10 mouse cellular contexts compared by ENCODE assay signal in the genomic region with DNA sequence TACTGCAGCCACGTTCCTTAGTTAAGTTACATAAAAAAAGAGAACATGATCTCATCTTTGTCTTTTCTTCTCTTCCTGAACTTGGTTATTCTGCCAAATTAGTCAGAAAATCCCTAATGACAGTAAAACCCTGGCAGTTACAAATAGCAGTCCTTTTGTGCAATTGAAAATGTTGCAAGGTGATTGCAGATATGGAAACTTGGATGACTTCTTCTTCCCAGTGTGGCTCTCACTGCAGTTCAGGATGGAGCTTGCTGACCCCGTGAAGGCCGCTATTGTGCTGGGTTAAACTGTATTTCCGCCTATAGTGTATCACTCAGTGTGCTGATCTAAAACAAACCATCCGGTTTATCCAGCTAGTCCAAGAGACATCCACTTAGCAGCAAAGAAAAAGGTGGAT. TPM values are rescaled to one million over a fixed set of nuclear protein-coding genes. Genes with fewer than 3 reads are reported as not detected.
A peak's percentile ranks its signal among the peaks of the same experiment; 100 is the strongest.
DNase-seq lines count a peak whose midpoint lies in the region; ATAC-seq and TF ChIP-seq lines count a peak whose summit lies in the region.
"Had no signal": no experiment of that assay in that cellular context is flagged by ENCODE, and none has a peak within 500 bp of the region (broad histone marks: within the 10 kb centered on the region; RNA-seq: fewer than 3 reads in every experiment).

No protein-coding gene starts in this region.

- 53% methylated on average over 5 of the region's 5 CpGs for WGBS in heart, embryonic 16.5 days
- WGBS in hindbrain, embryonic 12.5 days = 70% methylated on average over 5 of the region's 5 CpGs
- 85% methylated on average over 5 of the region's 5 CpGs for WGBS in hindbrain, embryonic 16.5 days

- ATAC-seq in heart, embryonic 16.5 days (replicated peaks; ENCODE audit: extremely low read depth, insufficient read depth, low FRiP score) = peak; percentile 78
- ATAC-seq in hindbrain, embryonic 12.5 days (ENCODE audit: low FRiP score) = no peak
- no peak for ATAC-seq in hindbrain, embryonic 16.5 days

- no peak for DNase-seq in gastrocnemius, adult 2 months
- no peak for DNase-seq in gastrocnemius, postnatal 25 days
- peak; percentile 16 for DNase-seq in MN1 (ENCODE audit: low spot score)
- DNase-seq in lung, postnatal 25 days (ENCODE audit: low spot score) = peak; percentile 61
- DNase-seq in cerebellum, adult 9-11 months = no peak
- DNase-seq: liver, embryonic 13.5 days; retina, postnatal 1 day had no signal

- H3K4me2 ChIP-seq in heart, embryonic 16.5 days (ENCODE audit: low read depth, low read length) = no peak overlapping the region
- no peak overlapping the region for H3K4me2 ChIP-seq in hindbrain, embryonic 12.5 days (replicated peaks)
- no peak overlapping the region for H3K4me2 ChIP-seq in hindbrain, embryonic 16.5 days (ENCODE audit: low read length)
- H3K4me2 ChIP-seq: liver, embryonic 13.5 days had no signal

- H3K9me3 ChIP-seq in heart, embryonic 16.5 days (replicated peaks; ENCODE audit: control insufficient read depth, low read length) = no peaks in the 10 kb centered on the region
- no peaks in the 10 kb centered on the region for H3K9me3 ChIP-seq in hindbrain, embryonic 12.5 days (replicated peaks)
- no peaks in the 10 kb centered on the region for H3K9me3 ChIP-seq in hindbrain, embryonic 16.5 days (ENCODE audit: control insufficient read depth, low read length)
- H3K9me3 ChIP-seq: liver, embryonic 13.5 days had no signal

- H3K4me3 ChIP-seq in gastrocnemius, adult 2 months = 0 out of 2 replicates have a peak overlapping the region, but pooled peaks have one; percentile 2
- H3K4me3 ChIP-seq in heart, embryonic 16.5 days (ENCODE audit: low read length) = no peak overlapping the region
- no peak overlapping the region for H3K4me3 ChIP-seq in hindbrain, embryonic 12.5 days
- no peak overlapping the region for H3K4me3 ChIP-seq in hindbrain, embryonic 16.5 days (ENCODE audit: low read length)
- H3K4me3 ChIP-seq: liver, embryonic 13.5 days had no signal

- intact Hi-C loops in gastrocnemius, adult 2 months (cut with DNase I) = no loop called here

- peak overlapping the region; percentile 76 for H3K27ac ChIP-seq in gastrocnemius, adult 2 months
- H3K27ac ChIP-seq in heart, embryonic 16.5 days (ENCODE audit: low read length) = peak overlapping the region; percentile 14; the same call in 1 of the 2 replicates
- no peak overlapping the region for H3K27ac ChIP-seq in hindbrain, embryonic 12.5 days
- no peak overlapping the region for H3K27ac ChIP-seq in hindbrain, embryonic 16.5 days (ENCODE audit: low read depth, low read length)
- H3K27ac ChIP-seq: liver, embryonic 13.5 days had no signal

- TF ChIP-seq CTCF in gastrocnemius, adult 2 months (IDR thresholded peaks at IDR 0.05) = no peak

- no peak overlapping the region for H3K9ac ChIP-seq in heart, embryonic 16.5 days (ENCODE audit: low read length)
- H3K9ac ChIP-seq in hindbrain, embryonic 12.5 days = no peak overlapping the region
- H3K9ac ChIP-seq in hindbrain, embryonic 16.5 days (ENCODE audit: low read depth, low read length) = no peak overlapping the region
- H3K9ac ChIP-seq: liver, embryonic 13.5 days had no signal

- peaks cover 6% of the 10 kb centered on the region for H3K4me1 ChIP-seq in heart, embryonic 16.5 days (ENCODE audit: control insufficient read depth, insufficient read depth, low read length)
- H3K4me1 ChIP-seq in hindbrain, embryonic 12.5 days = no peaks in the 10 kb centered on the region
- H3K4me1 ChIP-seq in hindbrain, embryonic 16.5 days (ENCODE audit: control insufficient read depth, insufficient read depth, low read depth, low read length) = no peaks in the 10 kb centered on the region
- H3K4me1 ChIP-seq: liver, embryonic 13.5 days had no signal

- H3K27me3 ChIP-seq in heart, embryonic 16.5 days (ENCODE audit: control insufficient read depth, insufficient read depth, low read length) = no peaks in the 10 kb centered on the region
- no peaks in the 10 kb centered on the region for H3K27me3 ChIP-seq in hindbrain, embryonic 12.5 days
- H3K27me3 ChIP-seq in hindbrain, embryonic 16.5 days (replicated peaks; ENCODE audit: control insufficient read depth, insufficient read depth, low read length) = no peaks in the 10 kb centered on the region
- H3K27me3 ChIP-seq: liver, embryonic 13.5 days had no signal

- no peaks in the 10 kb centered on the region for H3K36me3 ChIP-seq in heart, embryonic 16.5 days (ENCODE audit: control insufficient read depth, insufficient read depth)
- no peaks in the 10 kb centered on the region for H3K36me3 ChIP-seq in hindbrain, embryonic 12.5 days
- H3K36me3 ChIP-seq in hindbrain, embryonic 16.5 days (ENCODE audit: control insufficient read depth, insufficient read depth, low read length) = no peaks in the 10 kb centered on the region
- H3K36me3 ChIP-seq: liver, embryonic 13.5 days had no signal

RNA-seq across cellular contexts. Expression of a gene that starts 36.4 kb away (rescaled TPM):
- 1 to 10 TPM; 3.5 to 5.1 TPM for total RNA-seq in gastrocnemius, adult 2 months (2021)
- 1 to 10 TPM; 6.1 to 6.9 TPM for total RNA-seq in gastrocnemius, postnatal 25 days (2021)
- polyA plus RNA-seq in heart, embryonic 16.5 days (2015; fragmentation: Nextera tagmentation; extraction: Ambion mirVana) = 11.7 and 12.4 TPM in 2 replicates
- 11.5 and 11.9 TPM in 2 replicates for polyA plus RNA-seq in hindbrain, embryonic 12.5 days (2016; fragmentation: Nextera tagmentation; extraction: Ambion mirVana)
- 4.7 and 4.9 TPM in 2 replicates for polyA plus RNA-seq in hindbrain, embryonic 16.5 days (2015; fragmentation: Nextera tagmentation; extraction: Ambion mirVana)

RNA-seq across cellular contexts. Expression of a gene that starts 59.1 kb away (rescaled TPM):
- 10 to 100 TPM; 65.2 to 67.8 TPM for total RNA-seq in gastrocnemius, adult 2 months (2021)
- 10 to 100 TPM; 53.1 to 56.2 TPM for total RNA-seq in gastrocnemius, postnatal 25 days (2021)
- 57.2 and 57.8 TPM in 2 replicates for polyA plus RNA-seq in heart, embryonic 16.5 days (2015; fragmentation: Nextera tagmentation; extraction: Ambion mirVana)
- polyA plus RNA-seq in hindbrain, embryonic 12.5 days (2016; fragmentation: Nextera tagmentation; extraction: Ambion mirVana) = 103 and 107 TPM in 2 replicates
- 159 and 165 TPM in 2 replicates for polyA plus RNA-seq in hindbrain, embryonic 16.5 days (2015; fragmentation: Nextera tagmentation; extraction: Ambion mirVana)

Comparison
In these comparisons a context has a peak if more than half of its experiments do, and no peak if none do; other contexts are left out.
1. DNase-seq: peak in MN1 (single experiment) and lung, postnatal 25 days (single experiment); none in gastrocnemius, adult 2 months (single experiment), gastrocnemius, postnatal 25 days (single experiment) and cerebellum, adult 9-11 months (single experiment).
2. H3K27ac ChIP-seq: peak in gastrocnemius, adult 2 months (single experiment) and heart, embryonic 16.5 days (single experiment); none in hindbrain, embryonic 12.5 days (single experiment) and hindbrain, embryonic 16.5 days (single experiment).